Mouse (Mus musculus) adipose tissue, adult 10 weeks (tissue): Measurements from ENCODE around the gene Acox3. TPM values are rescaled to one million over a fixed set of nuclear protein-coding genes. Genes with fewer than 3 reads are reported as not detected.

Experiments used
- polyA plus RNA-seq: library from polyadenylated mRNA; stranded (reverse); fragments of 350-450 nt; fragmentation: Illumina TruSeq; extraction: RNeasy Lipid Tissue Mini Kit (QIAGEN cat#74804); gene quantifications from one replicate; pipeline ENCODE4 v1.2.3, GENCODE M21; 2014; ENCODE audit warnings: low read depth, low replicate concordance

Gene Acox3
- 271 TPM for polyA plus RNA-seq

GRCm38 (mm10) chr5:35582445-35583220 lies at the start of gene Acox3:
TSS of gene Acox3 (plus strand) at chr5:35583040.

GRCm38 (mm10) chr5:35574653-35575599 lies 7.9 kb upstream of the Acox3 start, which contains the start of gene Trmt44:
TSS of gene Trmt44 (minus strand) at chr5:35575070.

Other genes starting within 250 kb of the Acox3 start
- not detected for gene Hmx1, start 193.9 kb upstream of the Acox3 start, polyA plus RNA-seq
- gene Cpz, start 57.3 kb upstream of the Acox3 start, polyA plus RNA-seq, result 8.9 TPM
- gene Trmt44, start 8.0 kb upstream of the Acox3 start, polyA plus RNA-seq, result 6.1 TPM
- gene Htra3, start 96.7 kb downstream of the Acox3 start, polyA plus RNA-seq, result 119 TPM
- 17.8 TPM for gene Sh3tc1, start 156.9 kb downstream of the Acox3 start, polyA plus RNA-seq
- gene Ablim2, start 174.8 kb downstream of the Acox3 start, polyA plus RNA-seq, result 13.4 TPM